Mouse (Mus musculus): ENCODE data around the gene Myh10.

Myh10 gene

GRCm38 (mm10) chr11:68681254-68681839, 10.0 kb upstream of the Myh10 start:
- DNase-seq (ENCODE audit: low read depth, low spot score), result no peak
- H3K27me3 ChIP-seq (ENCODE audit: control insufficient read depth, insufficient read depth, low read length, poor library complexity, severe bottlenecking), result no peaks in the 10 kb centered on the region
- no peaks in the 10 kb centered on the region for H3K36me3 ChIP-seq (ENCODE audit: control insufficient read depth, insufficient read depth, low read length, poor library complexity, severe bottlenecking)

GRCm38 (mm10) chr11:68682136-68682806, 9.1 kb upstream of the Myh10 start:
- DNase-seq (ENCODE audit: low read depth, low spot score), result no peak
- H3K36me3 ChIP-seq (ENCODE audit: control insufficient read depth, insufficient read depth, low read length, poor library complexity, severe bottlenecking), result no peaks in the 10 kb centered on the region

GRCm38 (mm10) chr11:68686001-68686400, 5.4 kb upstream of the Myh10 start:
- Histone ChIP-seq H3K36me3 (ENCODE audit: control insufficient read depth, insufficient read depth, low read length, poor library complexity, severe bottlenecking) (no peaks in the 10 kb centered on the region), H3K27me3 (ENCODE audit: control insufficient read depth, insufficient read depth, low read length, poor library complexity, severe bottlenecking) (no peaks in the 10 kb centered on the region; the same call in 1 of the 2 replicates)
- DNase-seq (ENCODE audit: low read depth, low spot score), result no peak

More at GRCm38 (mm10) chr11:68682136-68682806, 9.1 kb upstream of the Myh10 start:
- H3K27me3 ChIP-seq (ENCODE audit: control insufficient read depth, insufficient read depth, low read length, poor library complexity, severe bottlenecking), result no peaks in the 10 kb centered on the region

DNA sequence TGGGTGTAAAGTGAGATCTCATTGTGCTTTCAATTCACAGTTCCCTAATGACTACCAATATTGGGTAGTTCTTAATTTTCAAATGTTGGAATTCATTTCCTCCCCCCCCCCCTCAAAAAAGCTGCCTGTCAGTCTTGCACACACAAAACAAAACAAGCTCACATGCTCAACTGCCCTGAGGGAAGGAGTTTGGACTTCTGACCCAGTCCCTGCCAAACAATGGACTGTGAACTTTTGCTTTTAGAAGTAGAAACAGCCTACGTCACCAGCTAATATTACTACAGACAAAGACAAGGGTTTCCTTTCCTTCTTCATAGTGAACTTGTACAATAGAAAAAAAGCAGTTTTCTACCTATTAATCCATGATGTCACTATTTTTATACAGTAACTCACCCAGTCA, 2.1 kb upstream of the Myh10 start:
- no peaks in the 10 kb centered on the region for H3K36me3 ChIP-seq (ENCODE audit: control insufficient read depth, insufficient read depth, low read length, poor library complexity, severe bottlenecking)
- no peak for DNase-seq (ENCODE audit: low read depth, low spot score)
- no peaks in the 10 kb centered on the region; the same call in 1 of the 2 replicates for H3K27me3 ChIP-seq (ENCODE audit: control insufficient read depth, insufficient read depth, low read length, poor library complexity, severe bottlenecking)

GRCm38 (mm10) chr11:68690465-68690864, 894 bp upstream of the Myh10 start:
- DNase-seq (ENCODE audit: low read depth, low spot score), result peak; percentile 10
- Histone ChIP-seq H3K27me3 (ENCODE audit: control insufficient read depth, insufficient read depth, low read length, poor library complexity, severe bottlenecking) (no peaks in the 10 kb centered on the region; the same call in 1 of the 2 replicates), H3K36me3 (ENCODE audit: control insufficient read depth, insufficient read depth, low read length, poor library complexity, severe bottlenecking) (no peaks in the 10 kb centered on the region)

DNA sequence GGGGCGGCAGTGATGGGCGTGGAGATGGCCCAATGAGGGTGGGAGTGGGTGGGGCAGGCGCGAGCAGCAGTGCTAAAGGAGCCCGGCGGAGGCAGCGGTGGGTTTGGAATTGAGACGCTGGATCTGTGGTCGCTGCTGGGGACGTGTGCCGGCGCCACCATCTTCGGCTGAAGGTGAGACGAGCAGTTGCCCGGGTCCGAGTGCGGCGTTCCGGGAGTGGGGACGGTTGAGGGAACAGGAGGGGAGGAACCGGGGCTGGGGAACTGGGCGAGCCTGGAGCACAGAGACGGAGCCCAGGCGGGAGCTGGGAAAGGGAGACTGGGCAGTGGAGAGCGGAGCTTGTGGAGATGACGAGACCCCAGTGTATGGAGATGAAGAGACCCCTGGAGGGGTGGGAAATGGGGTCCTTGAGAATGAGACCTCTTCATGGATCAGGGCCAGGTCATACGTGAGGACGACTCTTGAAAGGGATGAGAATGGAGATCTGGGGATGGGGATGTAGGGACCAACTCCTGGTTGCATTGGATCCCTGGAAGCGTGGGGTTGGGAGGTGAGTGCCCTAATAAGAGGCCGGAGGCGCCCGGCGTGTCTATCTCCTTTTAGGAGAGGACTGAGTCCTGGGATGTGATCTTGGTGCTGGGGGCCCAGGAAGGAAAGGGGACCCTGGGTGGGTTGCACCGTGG, 792 bp downstream of the Myh10 start:
- Histone ChIP-seq H3K27me3 (ENCODE audit: control insufficient read depth, insufficient read depth, low read length, poor library complexity, severe bottlenecking) (no peaks in the 10 kb centered on the region; the same call in 1 of the 2 replicates), H3K36me3 (ENCODE audit: control insufficient read depth, insufficient read depth, low read length, poor library complexity, severe bottlenecking) (no peaks in the 10 kb centered on the region)
- peak; percentile 1 for DNase-seq (ENCODE audit: low read depth, low spot score)

DNA sequence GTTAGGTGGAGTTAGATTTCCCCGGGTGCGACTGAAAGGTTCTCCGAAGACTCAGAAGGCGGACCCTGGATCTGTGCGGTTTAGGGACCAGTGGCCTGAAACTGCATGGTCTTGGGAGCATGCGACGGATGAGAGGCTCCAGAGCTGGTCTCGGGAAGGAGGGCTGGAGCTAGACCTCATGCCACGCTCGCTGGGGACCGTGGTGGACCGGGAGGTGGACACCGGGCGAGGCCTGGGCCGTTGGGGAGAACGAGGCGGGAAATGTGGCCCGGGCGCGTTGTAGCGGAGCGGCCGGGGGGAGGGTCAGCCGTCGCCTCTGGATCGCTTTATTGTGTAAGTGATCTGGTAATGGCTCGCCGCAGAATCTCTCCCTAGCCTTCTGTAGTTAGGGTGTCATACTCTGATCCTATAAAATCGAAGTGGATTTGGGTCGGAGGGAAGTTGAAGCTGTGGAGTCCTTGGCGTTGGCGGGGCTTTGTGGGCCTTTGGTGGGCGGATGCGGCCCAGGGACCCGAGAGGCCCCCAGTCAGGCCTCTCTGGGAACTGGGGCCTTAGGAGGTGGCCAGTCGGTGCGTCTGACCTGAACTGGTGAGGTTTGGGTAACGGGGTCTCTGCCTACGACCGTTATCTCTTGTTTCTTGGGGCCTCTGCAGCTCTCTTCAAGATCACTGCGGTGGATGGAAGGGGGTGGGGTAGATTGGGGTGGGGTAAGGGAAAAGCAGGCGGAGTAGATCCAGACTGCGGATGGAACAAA, 1.5 kb downstream of the Myh10 start:
- Histone ChIP-seq H3K36me3 (ENCODE audit: control insufficient read depth, insufficient read depth, low read length, poor library complexity, severe bottlenecking) (no peaks in the 10 kb centered on the region), H3K27me3 (ENCODE audit: control insufficient read depth, insufficient read depth, low read length, poor library complexity, severe bottlenecking) (no peaks in the 10 kb centered on the region; the same call in 1 of the 2 replicates)
- no peak for DNase-seq (ENCODE audit: low read depth, low spot score)

DNA sequence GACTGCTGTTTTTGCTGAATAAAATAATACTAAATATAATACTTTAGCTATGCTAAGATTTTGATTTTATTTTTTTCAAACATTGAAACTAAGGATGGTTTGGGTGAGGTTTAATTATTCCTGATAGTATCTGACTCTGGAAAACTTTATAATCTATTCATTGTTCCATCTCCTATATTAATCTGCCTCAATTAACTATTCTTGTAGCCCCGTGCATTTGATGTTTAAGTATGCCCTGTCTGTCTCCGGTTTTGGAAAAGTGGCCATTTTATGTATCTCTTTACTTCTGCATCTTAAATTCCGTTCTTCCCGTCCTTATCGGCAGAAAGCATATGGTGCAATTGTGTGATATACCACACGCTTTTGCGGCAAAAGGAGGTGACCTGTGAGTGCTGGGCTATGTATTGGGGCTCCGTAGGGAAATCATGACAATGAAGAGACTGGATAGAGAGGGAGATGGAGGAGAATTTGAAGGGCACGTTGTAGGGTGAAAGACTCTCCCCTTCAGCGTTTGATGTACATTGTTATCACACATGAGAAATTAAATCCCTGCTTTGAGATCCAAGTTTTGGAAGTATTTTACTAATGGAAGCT, 2.2 kb downstream of the Myh10 start:
- Histone ChIP-seq H3K27me3 (ENCODE audit: control insufficient read depth, insufficient read depth, low read length, poor library complexity, severe bottlenecking) (no peaks in the 10 kb centered on the region; the same call in 1 of the 2 replicates), H3K36me3 (ENCODE audit: control insufficient read depth, insufficient read depth, low read length, poor library complexity, severe bottlenecking) (no peaks in the 10 kb centered on the region)
- DNase-seq (ENCODE audit: low read depth, low spot score), result no peak

GRCm38 (mm10) chr11:68702370-68702769, 11.0 kb downstream of the Myh10 start:
- no peaks in the 10 kb centered on the region for H3K27me3 ChIP-seq (ENCODE audit: control insufficient read depth, insufficient read depth, low read length, poor library complexity, severe bottlenecking)
- DNase-seq (ENCODE audit: low read depth, low spot score), result no peak
- H3K36me3 ChIP-seq (ENCODE audit: control insufficient read depth, insufficient read depth, low read length, poor library complexity, severe bottlenecking), result no peaks in the 10 kb centered on the region

GRCm38 (mm10) chr11:68703360-68703759, 12.0 kb downstream of the Myh10 start:
- DNase-seq (ENCODE audit: low read depth, low spot score), result no peak
- H3K27me3 ChIP-seq (ENCODE audit: control insufficient read depth, insufficient read depth, low read length, poor library complexity, severe bottlenecking), result no peaks in the 10 kb centered on the region
- H3K36me3 ChIP-seq (ENCODE audit: control insufficient read depth, insufficient read depth, low read length, poor library complexity, severe bottlenecking), result no peaks in the 10 kb centered on the region

- no peaks in the 10 kb centered on the region for H3K27me3 ChIP-seq (ENCODE audit: control insufficient read depth, insufficient read depth, low read length, poor library complexity, severe bottlenecking)
- H3K36me3 ChIP-seq (ENCODE audit: control insufficient read depth, insufficient read depth, low read length, poor library complexity, severe bottlenecking), result no peaks in the 10 kb centered on the region
- DNase-seq (ENCODE audit: low read depth, low spot score), result no peak
These were observed 12.9 kb downstream of the Myh10 start for GRCm38 (mm10) chr11:68704258-68704657.

DNA sequence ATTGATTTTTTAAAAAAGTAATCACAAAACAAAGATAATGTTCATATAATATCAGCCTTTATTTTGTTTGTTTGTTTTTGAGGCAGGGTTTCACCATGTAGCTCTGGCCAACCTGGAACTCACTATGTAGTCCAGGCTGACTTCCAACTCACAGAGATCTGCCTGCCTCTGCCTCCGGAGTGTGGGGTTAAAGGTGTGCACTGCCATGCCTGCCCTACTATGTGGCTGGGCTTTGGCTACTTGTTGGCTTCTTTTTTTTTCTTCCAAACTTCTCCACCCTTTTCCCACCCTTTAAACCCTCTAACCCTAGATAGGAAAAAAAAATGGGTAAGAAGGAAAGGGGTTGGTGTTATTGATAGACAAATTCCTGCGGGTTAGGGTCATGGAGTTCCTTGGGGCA, 13.5 kb downstream of the Myh10 start:
- no peaks in the 10 kb centered on the region for H3K36me3 ChIP-seq (ENCODE audit: control insufficient read depth, insufficient read depth, low read length, poor library complexity, severe bottlenecking)
- no peak for DNase-seq (ENCODE audit: low read depth, low spot score)
- no peaks in the 10 kb centered on the region for H3K27me3 ChIP-seq (ENCODE audit: control insufficient read depth, insufficient read depth, low read length, poor library complexity, severe bottlenecking)

DNA sequence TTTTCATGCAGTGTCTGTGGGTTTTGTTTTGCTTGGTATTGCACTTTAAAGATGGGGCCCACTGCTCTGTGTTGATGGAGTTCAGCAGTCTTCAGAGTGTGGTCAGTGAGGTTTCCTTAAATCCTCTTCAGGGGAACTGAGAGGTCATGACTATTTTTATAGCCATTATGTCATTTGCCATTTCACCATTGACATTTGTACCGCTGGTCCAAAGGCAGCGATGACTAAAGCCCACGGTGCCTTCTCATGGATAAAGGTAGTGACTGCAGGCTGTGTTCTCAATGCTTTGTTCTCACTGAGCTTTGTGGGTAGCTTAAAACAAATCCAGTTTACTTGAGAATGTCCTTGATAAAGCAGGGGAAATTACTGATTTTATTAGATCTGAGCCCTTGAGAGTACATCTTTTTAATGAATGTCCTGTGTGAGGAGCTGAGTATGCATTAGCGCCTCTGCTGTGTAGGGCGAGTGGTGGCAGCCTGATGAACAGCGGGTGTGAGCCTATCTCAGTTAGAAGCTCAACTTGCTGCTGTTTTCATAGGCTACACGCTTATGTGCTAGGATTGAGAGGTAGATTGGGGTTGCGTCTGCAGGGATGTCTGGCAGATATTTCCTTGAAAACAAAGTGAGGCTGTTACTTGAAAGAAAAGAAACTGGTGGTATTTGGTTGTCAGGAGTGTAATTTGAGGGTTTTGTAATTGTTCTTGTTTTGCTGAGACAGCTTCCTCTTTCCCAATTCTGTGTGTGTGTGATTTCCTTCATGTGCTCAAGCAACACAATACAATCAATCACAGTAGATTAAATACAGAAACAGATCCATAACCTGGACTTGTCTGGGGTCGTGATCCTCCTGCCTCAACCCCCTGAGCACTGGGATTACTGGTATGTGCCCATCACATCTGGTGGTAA, 15.4 kb downstream of the Myh10 start:
- peak; percentile 3 for DNase-seq (ENCODE audit: low read depth, low spot score)
- H3K36me3 ChIP-seq (ENCODE audit: control insufficient read depth, insufficient read depth, low read length, poor library complexity, severe bottlenecking), result no peaks in the 10 kb centered on the region
- no peaks in the 10 kb centered on the region for H3K27me3 ChIP-seq (ENCODE audit: control insufficient read depth, insufficient read depth, low read length, poor library complexity, severe bottlenecking)
